Mouse (Mus musculus) lung, adult 2 months (tissue): ENCODE measurements around the gene Rph3al.

Experiments used
- CTCF ChIP-seq: fragments of 200-500 bp; IDR thresholded peaks from 2 replicates; pipeline ENCODE4 v1.5.1; 2011; ENCODE audit warnings: mild to moderate bottlenecking, low read length, control low read depth; ENCODE audit not compliant: insufficient read depth
- POLR2A ChIP-seq: fragments of 200-500 bp; IDR thresholded peaks from 2 replicates; pipeline ENCODE4 v1.6.1; 2011; ENCODE audit warnings: low read depth, mild to moderate bottlenecking, control low read depth, low read length, borderline replicate concordance; ENCODE audit errors: extremely low read depth

GRCm38 (mm10) chr11:75833081-75833480, 105.1 kb downstream of the Rph3al start:
- TF ChIP-seq CTCF (no peak), POLR2A (no peak)
